Mouse (Mus musculus): ENCODE measurements around the gene Gnaz.
A peak's percentile ranks its signal among the peaks of the same experiment; 100 is the strongest.

Gnaz gene

DNA sequence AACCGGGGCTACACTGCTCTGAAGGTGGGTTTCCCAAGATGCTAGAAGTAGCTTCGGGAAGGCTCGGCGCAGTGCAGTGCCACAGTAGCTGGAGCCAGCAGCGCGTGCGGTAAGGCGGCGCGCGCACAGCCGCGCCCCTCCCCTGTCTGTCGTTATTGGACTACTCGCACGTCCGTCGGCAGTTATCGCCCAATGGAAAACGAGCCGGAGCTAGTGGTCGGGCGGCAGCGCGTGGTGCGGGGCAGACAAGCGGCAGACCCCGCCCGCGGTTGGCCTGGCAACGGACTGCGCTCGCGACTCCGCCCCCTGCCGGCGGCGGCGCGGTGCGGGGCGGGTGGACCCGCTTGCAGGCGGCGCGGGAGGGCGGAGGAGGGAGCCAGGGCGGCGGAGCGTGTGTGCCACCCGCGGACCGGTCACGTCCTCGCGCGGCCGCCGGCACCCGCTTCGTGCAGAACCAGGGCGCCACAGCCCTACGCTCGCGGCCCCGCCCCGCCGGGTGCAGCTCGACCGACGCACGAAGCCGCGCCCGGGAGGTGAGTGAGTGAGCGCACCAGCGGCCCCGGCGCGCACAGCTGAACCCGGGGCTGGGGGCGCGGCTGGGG is at the start of gene Gnaz:
TSS of gene Gnaz (plus strand) at position 328 of the 602 bp plus-strand sequence.
- DNase-seq, result peak; percentile 96 to 97

DNA sequence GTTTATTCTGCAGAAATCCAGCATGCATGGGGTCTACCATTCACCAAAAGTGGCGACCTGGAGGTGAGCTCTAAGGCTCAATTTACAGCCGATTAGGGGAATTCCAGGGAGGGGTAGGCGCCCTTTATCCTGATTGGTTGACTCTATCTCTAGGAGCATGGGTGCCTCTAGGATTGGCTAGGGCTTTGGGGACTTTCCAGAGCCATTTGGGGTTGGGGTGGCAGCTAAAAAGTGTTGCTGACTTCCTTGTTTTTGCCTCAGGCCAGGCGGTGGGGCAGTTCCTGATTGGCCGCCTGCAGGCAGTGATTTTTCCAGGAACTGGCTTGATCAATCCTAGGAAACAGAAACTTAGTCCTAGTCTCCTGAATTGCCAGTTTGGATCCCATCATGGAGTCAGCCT is 47.7 kb upstream of the Gnaz start:
- no peak for DNase-seq

DNA sequence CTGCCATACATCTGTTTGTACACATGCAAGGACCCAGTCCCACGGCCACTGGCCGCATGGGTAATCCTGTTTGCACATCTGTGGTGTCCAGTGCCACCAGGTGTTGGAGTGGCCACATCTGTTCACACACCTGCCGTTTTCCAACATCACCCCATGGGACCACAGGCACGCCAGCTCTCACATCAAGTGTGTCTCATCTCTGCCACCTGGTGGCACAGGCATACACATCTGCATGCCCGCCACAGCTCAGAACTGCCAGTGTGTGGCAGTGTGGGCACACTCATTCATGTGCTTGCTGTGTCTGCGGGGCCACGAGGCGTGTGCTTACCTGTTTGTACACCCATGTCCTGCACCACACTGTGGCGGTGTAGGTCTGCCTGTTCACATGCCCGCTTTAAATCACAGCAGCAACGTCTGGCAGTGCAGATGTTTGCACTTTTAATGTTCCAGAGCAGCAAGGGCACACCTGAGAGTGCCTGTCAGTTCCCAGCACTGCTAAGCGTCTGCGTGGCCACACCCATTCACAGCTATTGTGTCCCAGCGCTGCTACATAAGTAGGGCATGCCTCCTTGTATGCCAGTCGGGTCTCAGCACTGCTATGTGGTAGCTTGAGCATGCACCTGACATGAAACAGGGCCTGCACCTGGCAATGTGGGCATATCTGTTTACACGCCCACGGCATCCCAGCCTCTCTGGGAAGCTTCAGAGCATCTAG is 46.0 kb upstream of the Gnaz start:
- DNase-seq, result peak; percentile 53 to 58

DNA sequence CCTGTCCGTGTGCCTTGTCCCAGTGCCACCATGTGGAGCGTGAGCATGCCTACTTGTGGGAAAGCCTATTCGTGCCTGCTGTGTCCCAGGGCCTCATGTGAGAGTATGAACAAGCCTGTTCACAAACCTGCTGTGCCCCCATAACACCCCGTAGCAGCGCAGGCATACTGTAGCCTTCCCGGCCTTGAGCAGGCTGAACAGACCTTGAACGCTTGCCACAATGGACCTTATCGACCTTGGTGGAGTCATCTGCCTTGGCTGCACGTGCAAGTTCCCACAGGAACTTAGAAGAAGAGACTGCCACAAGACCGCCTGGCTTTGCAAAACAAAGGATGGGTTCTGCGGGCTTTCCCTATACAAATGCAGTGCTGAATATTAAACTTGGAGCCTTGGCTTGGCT is 45.4 kb upstream of the Gnaz start:
- no peak for DNase-seq

DNA sequence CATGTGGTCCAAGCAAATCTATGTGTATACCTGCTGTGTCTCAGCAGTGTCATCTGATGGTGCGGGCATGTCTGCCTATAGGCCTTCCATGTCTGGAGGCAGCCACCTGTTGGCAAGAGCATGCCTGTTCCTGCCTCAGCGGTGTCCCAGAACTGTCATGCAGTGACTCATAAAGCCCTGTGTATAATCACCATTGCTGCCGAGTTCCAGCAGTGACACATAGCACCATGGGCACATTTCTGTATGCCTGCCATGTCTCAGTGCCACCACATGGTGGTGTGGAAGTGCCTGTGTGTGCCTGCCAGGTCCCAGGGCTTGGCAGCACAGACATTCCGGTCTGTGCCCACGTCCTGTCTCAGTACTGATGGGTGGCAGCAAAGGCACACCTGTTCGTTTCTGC is 44.2 kb upstream of the Gnaz start:
- peak in 1 of 2 experiments; percentile 25 for DNase-seq

DNA sequence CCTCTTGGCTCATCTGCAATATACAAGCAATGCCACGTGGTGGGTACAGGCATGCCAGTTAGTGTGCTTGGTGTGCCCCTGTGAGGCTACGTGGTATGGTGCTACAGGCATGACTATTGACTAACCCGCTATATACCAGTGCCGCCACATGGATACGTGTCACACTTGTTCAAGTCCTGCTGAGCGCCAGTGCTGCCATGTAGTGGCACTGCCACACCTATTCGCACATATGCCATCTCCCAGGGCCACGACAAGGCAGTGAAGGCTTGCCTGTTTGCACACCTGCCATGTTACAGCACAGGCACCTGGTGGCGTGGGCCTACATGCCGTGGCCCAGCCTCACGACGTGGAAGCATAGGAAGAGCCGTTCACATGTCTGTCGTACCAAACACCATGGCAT is 42.7 kb upstream of the Gnaz start:
- DNase-seq, result no peak

DNA sequence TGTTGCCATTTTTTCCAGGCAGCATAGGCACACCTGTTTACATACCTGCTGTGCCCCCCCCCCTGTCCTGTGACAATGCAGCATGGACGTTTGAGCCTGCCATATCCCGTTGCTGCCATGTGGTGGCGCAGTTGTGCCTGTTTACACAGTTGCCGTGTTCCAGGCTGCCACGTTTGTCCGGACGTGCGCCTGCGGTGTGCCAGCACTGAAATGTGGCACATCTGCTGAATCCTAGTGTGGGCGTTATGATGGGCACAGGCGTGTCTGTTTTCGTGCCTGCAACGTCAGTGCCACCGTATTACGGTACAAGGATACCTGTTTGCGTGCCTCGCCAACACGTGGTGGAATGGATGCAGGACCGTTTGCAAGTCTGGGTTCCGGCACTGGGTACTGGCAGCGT is 41.7 kb upstream of the Gnaz start:
- DNase-seq, result peak in 1 of 2 experiments; percentile 41

DNA sequence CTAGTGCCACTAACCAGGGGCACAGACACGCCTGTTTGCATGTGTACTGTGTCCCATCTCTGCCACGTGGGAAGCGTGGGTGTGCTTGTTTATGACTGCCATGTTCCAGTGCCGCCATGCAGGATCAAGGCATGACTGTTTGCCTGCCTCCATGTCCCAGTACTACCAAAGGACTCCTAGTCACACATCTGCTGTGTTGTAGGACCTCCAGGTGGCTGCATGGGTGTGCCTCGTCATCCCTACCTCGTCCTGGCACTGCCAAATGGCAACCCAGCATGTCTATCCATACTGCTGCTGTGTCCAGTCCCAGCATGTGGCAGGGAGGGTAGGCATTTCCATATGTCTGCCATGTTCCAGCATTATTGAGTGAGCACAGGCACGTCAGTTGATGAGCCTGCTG is 38.7 kb upstream of the Gnaz start:
- DNase-seq, result no peak

DNA sequence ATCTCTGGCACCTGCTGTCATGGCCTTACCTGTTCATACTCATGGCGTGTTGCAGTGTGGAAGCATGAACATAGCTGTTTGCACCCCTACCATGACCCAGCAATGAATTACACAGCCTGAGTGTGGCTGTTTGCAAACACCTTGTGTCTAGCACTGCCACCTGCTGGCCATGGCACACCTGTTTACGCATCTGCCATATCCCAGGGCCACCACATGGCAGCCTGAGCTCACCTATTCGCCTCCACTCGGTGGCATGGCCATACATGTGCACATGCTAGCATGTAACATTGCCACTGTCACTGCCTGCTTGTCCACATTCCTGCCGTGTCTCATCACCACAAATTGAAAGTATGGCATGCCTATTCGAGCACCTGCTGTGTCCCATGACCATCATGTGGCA is 37.4 kb upstream of the Gnaz start:
- no peak for DNase-seq

DNA sequence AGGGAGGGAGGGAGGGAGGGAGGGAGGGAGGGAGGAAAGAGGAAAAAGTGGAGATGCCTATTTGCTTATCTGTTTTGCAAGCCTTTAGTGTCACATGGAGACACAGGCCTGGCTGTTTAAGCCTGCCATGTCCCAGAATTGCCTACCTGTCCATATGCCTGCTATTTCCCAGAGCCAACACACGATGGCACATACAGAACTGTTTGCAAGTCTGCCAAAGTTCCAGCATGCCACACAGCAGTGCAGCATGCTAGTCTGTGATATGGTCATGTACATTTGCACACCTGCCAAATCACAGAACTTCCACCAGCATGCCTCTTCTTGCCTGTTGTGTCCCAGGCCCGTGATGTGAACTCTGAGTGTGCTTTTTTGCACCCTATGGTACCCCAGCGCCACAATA is 36.4 kb upstream of the Gnaz start:
- DNase-seq, result no peak

DNA sequence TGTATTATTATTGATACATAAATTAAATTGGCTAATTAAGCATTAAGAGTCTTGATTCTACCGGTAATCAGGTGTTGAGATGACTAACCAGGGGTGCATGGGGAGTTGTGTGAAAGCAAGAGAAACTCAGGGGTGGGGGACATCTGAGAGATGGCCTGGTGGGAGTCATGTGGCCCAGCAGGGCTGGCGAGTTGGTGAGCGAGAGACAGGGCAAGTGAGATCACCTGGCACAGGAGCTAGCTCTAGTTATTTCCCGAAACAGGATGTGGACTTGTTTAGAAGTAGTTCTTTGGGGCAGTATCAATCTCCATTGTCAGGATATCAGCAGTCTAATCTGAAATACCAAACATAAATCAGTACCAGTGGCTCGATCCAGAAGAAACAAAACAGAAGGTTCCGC is 35.3 kb upstream of the Gnaz start:
- no peak for DNase-seq

DNA sequence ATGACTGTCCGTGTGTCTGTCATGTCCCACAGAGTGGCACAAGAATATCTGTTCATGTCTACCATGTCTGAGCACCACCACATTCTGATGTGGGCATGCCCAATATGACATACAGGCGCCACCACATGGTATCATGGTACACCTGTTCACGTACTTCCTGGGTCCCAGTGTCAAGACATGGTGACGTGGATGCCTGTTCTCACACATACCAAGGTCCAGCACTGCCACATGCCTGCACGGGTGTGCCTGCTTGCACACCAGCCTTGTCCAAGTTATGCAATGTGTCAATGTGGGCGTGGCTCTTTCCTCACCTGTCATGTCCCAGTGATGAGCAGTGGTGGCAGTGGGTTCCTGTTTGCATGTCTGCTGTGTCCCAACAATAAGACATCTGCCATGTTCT is 34.5 kb upstream of the Gnaz start:
- DNase-seq, result no peak

DNA sequence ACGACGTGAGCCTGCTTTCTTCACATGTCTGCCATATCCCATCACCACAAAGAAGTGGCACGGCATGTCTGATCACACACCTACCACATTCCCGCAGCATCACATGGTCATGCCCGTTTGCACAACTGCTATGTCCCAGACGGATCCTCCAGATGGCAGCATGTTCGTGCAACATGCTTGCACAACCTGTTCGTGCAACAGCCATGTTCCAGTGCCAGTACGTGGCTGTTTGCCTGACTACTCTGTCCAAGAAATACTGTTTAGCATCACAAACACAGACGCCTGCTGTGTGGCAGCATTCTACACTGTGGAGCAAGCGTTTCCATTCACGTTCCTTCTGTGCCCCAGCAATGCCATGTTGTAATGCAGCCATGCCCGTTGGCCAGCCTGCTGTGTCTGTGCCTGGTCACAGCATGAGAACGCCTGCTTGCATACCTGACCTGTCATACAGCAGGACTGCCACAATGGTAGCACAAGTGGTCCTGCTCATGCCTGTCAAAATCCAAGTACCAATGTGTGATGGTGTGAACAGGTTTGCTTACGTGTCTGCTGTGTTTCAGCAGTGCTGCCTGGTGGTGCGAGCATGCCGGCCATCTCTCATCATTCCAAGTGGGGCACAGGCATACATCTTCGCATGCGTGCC is 33.3 kb upstream of the Gnaz start:
- no peak for DNase-seq

DNA sequence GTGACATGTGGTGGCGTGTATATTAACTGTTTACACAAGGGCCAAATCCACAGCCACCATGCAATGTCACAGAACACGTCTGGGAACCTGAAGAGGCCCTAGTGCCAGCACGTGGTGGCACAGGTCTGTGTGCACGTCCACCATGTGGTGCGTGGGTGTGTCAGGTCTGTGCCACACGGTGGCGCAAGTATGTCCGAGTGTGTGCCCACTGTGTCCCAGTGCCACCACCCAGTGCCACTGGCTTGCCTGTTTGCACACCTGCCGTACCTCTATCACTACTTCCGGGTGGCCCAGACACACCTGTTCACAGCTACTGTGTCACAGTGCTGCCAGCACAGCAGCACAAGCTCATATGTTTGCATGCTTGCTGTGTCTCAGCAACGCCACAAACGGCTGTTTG is 32.5 kb upstream of the Gnaz start:
- DNase-seq, result no peak

DNA sequence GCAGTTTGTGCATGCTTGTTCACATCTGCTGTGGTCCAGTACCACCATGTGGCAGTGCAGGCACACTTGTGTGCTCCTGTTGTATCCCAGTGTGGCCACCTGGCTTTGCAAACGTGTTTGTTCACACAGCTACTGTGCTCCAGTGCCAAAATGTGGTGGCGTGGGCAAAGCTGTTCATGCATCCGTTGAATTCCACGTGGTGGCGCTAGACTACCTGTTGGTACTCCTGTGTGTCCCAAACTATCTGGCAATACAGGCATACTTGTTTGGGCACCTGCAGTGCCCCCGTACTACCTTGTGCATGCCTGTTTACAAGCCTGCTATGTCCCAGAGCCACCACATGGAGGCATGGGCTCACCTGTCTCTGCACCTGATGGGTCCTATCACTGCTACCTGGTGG is 32.0 kb upstream of the Gnaz start:
- peak in 1 of 2 experiments; percentile 34 for DNase-seq

DNA sequence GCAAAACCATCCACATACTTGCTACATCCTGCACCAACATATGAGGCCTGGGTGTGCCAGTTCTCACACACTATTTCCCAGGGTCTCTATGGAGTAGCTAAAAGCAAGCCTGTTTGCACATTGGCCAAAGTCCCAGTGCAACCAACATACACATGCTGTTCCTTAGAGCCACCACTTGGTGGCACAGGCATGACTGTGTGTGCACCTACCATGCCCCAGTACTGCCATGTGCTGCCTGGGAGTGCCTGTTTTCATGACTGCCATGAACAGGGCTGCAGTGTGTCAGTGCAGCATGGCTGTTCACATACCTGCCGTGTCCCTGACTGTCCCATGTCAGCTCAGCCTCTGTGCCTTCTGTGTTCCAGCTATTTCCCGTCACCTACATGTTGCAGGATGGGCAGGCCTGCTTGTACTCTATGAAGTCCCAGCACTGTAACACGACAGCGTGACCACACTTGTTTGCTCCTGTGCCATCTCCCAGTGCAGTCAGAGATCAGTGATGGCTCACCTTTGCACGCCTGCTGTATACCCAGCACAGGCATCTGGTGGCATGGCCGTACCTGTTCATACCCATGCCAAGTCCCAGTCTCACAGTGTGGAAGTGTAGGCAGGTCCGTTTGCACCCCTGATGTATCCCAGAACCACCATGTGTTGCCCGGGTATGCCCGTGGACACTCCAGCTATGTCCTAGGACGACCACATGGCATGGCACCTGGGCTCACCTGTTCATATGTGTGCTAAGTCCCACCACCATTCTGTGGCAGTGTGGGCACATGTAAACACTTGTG is 29.8 kb upstream of the Gnaz start:
- DNase-seq, result peak in 1 of 2 experiments; percentile 44

DNA sequence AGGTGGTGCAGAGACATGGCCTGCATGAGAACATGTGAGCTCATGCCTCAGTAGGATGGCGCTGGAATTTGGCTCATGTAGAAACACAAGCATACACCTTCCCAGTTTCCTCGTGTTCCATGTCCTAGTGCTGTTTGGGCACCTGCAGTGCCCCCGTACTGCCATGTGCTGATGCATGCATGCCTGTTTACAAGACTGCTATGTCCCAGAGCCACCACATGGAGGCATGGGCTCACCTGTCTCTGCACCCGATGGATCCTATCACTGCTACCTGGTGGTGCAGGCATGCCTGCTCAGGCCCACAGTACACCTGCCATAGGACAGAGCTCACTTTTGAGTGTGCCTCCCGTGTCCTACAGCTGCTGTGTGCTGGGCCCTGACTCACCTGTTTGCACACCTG is 28.6 kb upstream of the Gnaz start:
- peak in 1 of 2 experiments; percentile 9 for DNase-seq

DNA sequence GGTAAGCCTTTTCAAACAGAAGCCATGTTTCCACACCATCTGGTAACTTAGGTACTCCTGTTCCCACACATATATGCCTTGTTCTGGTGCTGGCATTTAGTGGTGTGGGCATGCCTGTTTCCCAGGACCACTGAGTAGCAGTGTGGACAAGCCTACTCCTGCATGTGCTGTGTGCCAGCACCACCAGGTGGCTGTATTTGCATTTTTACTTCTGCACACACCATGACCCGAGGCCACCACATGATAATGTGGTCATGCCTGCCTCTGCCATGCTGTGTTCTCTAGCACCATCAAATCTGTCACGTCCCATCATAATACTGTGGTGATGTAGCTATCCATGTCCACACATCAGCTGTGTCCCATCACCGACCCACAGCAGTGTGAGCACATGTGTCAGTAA is 27.7 kb upstream of the Gnaz start:
- DNase-seq, result peak in 1 of 2 experiments; percentile 18

DNA sequence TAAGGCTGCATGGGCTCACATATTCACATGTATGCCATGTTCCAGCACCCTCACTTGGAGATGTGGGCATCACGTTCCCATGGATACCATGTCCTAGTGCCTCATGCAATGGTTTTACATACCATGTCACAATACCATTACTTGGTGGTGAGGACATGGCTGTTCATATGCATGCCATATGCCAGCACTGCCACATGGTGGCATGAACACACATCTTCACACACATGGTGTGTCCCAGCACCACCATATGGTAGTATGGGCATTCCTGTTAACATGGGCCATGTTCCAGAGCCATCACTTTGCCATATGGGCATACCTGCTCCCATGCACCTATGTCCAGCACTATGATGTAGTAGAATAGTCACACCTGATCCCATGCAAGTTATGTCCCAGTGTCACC is 26.2 kb upstream of the Gnaz start:
- DNase-seq, result peak in 1 of 2 experiments; percentile 14

DNA sequence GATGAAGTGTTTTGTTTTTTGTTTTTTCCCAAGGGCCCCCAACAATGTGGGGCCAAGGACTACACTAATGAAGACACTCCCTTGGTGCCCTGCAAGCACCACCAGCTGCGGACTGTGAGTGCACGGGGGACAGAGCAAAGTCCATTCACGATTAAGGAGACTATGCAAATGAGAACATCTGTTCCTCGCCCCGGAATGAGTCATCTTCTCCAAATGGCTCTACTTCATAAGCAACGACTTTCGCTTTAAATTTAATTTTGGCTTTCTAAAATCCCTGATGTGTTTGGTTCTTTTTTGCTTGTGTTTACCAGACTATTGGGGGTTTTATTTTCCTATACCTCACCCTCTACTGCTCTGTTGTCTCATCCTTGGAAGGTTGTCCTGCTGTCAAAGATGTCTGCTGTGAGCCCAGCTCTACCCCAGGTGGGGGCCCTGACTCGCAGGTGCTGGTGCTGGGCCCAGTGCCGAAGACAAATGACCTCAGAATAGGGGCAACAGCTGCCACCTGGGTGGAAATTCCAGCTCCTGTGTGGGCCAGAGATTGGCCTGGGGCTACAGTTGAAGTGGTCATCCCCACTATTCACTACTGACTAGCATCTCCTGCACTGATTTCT is 14.0 kb upstream of the Gnaz start:
- DNase-seq, result no peak

DNA sequence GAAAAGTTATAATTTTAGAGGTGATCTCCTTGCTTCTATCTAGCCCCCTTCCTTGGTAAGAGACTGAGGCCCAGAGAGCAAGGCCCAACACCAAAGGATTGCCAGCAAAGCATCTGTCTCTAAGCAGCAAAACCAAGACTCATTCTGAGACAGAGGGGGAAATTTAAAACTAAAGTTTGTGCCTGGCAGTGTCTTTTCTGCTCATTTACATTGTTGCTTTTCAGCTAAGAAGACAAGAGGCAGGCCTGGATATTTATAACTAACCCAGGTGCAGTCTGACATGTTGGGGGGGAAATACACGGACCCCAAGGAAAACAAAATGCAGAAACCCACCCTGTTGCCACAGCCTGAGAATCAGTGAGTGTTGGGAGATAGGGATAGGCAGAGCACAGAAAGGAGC is 2.6 kb upstream of the Gnaz start:
- no peak for DNase-seq

DNA sequence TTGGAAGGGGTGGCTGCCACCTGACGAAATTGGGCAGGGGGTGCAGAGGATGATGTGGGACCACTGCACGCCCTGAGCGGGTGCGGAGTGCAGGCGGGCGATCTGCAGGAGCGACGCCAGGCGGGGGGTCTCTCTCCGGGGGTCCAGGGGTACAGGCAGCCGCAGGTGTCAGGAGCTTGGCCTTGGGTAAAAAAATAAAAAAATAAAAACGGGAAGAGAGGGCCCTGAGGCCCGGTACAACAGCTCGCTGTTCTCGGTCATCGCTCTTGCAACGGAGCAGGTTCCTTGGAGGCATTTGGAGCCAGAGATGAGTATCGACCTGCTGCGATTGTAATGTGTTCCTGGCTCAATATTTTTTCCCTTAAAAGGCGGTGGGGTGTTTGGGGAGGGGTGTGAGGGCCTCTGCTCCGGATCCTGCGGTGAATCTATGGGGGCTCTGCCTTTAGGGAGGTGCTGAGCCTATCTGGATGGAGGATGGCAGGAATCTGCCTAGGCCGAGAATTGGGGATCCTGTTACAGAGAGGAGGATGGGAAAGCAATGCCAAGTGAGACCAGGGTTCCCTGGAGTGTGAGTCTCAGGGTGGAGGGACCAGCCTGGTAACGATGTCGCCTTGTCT is 782 bp downstream of the Gnaz start:
- DNase-seq, result no peak

DNA sequence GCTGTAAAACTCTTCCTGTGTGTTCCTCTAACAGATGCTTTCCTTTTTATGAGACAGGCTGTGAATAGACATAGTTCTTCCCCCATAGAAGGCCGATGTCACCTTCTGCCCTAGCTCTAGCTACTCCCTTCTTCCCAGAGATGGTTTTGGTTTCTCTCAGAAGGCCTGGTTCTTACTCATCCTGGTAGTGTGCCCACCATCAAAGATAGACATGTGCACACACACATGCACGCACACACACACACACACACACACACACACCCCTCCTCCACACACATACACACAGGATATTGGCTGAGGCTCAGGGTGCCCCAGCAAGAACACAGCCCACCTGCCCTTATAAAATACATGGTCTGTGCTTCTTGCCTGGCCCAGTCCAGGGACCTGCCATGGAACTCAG is 2.3 kb downstream of the Gnaz start:
- no peak for DNase-seq
